Mouse (Mus musculus) testis, postnatal 10 days (tissue): ENCODE results near the gene Iqgap2.

Experiments
- DNase-seq: peaks from one replicate; pipeline ENCODE4 v3.0.0; 2021; ENCODE audit warnings: low spot score

The Iqgap2 gene

DNA sequence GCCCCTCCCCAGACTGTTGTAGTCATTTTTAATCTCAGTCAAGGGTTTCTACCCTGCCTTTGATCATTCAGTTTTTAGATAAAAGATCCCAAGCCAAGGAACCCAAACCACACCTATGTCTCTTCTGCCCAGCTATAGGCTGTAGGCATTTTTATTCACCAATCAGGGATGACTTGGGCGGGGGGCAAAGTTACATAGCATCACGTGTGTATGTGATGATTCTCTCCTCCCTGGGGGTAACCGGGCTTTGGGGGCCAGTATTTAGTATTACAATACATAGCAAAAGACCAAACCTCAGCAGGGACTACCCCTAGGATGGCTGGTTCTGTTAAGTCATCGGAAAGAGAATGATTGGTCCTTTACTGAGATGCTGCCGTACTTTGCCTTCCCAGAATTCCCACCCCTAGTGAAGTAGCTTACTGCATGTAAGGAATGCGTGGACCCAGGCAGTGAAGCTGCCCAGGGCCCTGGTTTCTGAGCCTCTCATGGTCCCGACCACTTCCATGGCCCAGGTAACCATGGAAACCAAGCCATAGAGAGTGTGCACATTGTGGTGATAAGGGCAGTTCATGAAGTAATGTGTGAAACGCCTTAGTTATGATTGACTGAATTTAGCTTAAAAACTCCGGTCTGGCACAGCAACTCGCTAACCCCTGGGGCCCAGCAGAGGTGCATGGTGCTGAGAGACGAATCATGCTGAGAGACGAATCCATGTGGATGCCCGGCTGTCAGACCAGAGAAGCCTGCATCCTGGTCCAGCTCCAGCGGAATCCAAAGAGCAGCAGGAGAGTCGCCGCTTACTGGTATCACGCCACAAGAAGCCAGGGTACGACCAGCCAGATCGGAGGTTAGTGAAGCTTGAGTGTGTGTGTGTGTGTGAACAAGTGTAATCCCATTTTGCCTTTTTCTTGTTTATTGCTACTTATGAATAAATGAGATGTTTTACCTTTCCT, 308.2 kb downstream of the Iqgap2 start:
- DNase-seq, result peak; percentile 41

DNA sequence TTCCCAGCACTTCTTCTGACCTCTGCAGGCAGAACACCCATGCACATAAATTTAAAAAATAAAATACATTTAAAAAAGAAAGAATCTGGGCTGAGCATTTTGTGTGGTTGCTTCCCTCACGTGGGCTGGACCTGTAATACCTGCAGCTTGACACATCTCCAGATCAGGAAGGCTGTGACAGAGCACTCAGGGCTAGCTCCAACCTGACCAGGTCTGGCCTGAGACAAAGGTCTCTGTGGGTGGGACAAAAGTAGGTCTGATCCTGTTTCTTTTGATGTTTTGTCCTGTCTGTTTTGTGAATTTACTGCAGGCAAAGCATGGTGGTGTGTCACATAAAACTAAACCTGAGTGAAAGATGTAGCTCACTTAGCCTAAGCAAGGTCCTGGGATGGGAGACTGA, 309.9 kb downstream of the Iqgap2 start:
- DNase-seq, result no peak

DNA sequence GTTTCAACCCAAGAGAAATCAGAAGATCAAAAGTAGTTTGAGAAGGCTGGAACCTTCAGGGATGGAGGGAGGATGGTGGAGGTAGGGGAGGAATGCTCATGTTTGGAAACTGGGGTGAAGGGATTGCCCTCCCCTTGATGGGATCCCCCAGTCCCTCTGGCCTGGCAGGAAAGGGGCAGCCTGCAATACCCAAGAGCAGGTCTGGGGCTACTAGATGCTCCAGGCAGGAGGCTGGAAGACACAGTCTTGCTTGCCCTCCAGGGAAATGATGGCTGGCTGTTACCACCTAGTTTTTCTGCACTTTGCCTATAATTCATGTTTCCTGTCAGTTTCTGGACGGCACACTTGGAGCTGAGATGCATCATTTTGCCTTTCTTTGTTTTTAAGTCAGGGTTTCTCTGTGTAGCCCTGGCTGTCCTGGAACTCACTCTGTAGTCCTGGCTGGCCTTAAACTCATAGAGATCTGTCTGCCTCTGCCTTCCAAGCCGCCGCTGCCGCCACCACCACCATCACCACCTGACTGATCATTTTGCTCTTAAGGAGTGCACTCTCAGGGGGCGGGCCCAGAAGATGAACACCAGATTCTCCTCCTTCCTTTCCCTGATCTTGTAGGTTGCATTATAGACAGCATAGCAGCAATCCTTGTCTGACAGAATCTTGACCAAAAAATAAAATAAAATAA, 313.6 kb downstream of the Iqgap2 start:
- DNase-seq, result no peak
